Mouse (Mus musculus) liver, adult 2 months (tissue): Measurements from ENCODE around the gene Tbc1d25.

Experiments used
- CTCF ChIP-seq: fragments of 200-500 bp; IDR thresholded peaks from 2 replicates; pipeline ENCODE4 v1.5.1; 2011; ENCODE audit warnings: low read depth, low read length, control low read depth
- POLR2A ChIP-seq: fragments of 200-500 bp; IDR thresholded peaks from 2 replicates; pipeline ENCODE4 v1.6.1; 2011; ENCODE audit warnings: low read length, control low read depth; ENCODE audit not compliant: insufficient read depth; ENCODE audit errors: extremely low read depth

GRCm38 (mm10) chrX:8182871-8183540 is 7.0 kb upstream of the Tbc1d25 start:
- TF ChIP-seq CTCF, result no peak
- no peak for TF ChIP-seq POLR2A
